Mouse (Mus musculus) MEL (cell line): ENCODE data around the gene Mpv17l2.

Experiments used
- CTCF ChIP-seq, 3 experiments: IDR thresholded peaks in 2 of 3; conservative IDR thresholded peaks in 1 of 3; 2 replicates each; pipeline ENCODE4 v1.5.1; 2011 to 2012; ENCODE audit warnings: low read length in 3 of 3, low read depth in 2 of 3, mild to moderate bottlenecking in 2 of 3, improper control_type of control experiment in 1 of 3, inconsistent platforms in 1 of 3, mixed read lengths in 1 of 3, moderate library complexity in 1 of 3; ENCODE audit not compliant: control insufficient read depth in 1 of 3, insufficient read depth in 1 of 3, poor library complexity in 1 of 3, severe bottlenecking in 1 of 3
- ETS1 ChIP-seq: IDR thresholded peaks from 2 replicates; pipeline ENCODE4 v1.6.1; 2012; ENCODE audit warnings: low read depth, mild to moderate bottlenecking, inconsistent platforms, low read length, improper control_type of control experiment, moderate library complexity
- MAZ ChIP-seq: IDR thresholded peaks from 2 replicates; pipeline ENCODE4 v1.6.1; 2012; ENCODE audit warnings: low read depth, mild to moderate bottlenecking, inconsistent platforms, low read length, improper control_type of control experiment
- POLR2A ChIP-seq, 2 experiments: IDR thresholded peaks; 2 replicates each; pipeline ENCODE4 v1.6.1; 2011 to 2012; ENCODE audit warnings: low read length in 2 of 2, mild to moderate bottlenecking in 2 of 2, control low read depth in 1 of 2, improper control_type of control experiment in 1 of 2, low read depth in 1 of 2, moderate library complexity in 1 of 2; ENCODE audit not compliant: control insufficient read depth in 1 of 2, insufficient read depth in 1 of 2, poor library complexity in 1 of 2
- RCOR1 ChIP-seq: IDR thresholded peaks from 2 replicates; pipeline ENCODE4 v1.6.1; 2012; ENCODE audit warnings: low read depth, mild to moderate bottlenecking, inconsistent platforms, low read length, improper control_type of control experiment
- ZC3H11A ChIP-seq: IDR thresholded peaks from 2 replicates; pipeline ENCODE4 v1.6.1; 2012; ENCODE audit warnings: low read depth, mild to moderate bottlenecking, inconsistent platforms, low read length, improper control_type of control experiment
- ZNF384 ChIP-seq: IDR thresholded peaks from 2 replicates; pipeline ENCODE4 v1.6.1; 2012; ENCODE audit warnings: low read depth, mild to moderate bottlenecking, inconsistent platforms, low read length, improper control_type of control experiment

- TF ChIP-seq RCOR1, result no peak
- TF ChIP-seq CTCF (IDR thresholded peaks at IDR 0.05 in 2 of 3, conservative IDR thresholded peaks at IDR 0.05 in 1 of 3; ENCODE audit: control insufficient read depth in 1 of 3, insufficient read depth in 1 of 3, low read depth in 2 of 3, low read length in 3 of 3, poor library complexity in 1 of 3, severe bottlenecking in 1 of 3), result no peak
- no peak for TF ChIP-seq POLR2A (IDR thresholded peaks at IDR 0.05; ENCODE audit: control insufficient read depth in 1 of 2, insufficient read depth in 1 of 2, low read depth in 1 of 2, low read length in 2 of 2, poor library complexity in 1 of 2)
- TF ChIP-seq ZC3H11A, result no peak
- no peak for TF ChIP-seq MAZ
- TF ChIP-seq ETS1, result no peak
- TF ChIP-seq ZNF384, result no peak
Observed at GRCm38 (mm10) chr8:70801156-70801555, 40.4 kb upstream of the Mpv17l2 start.
